Mouse (Mus musculus): ENCODE measurements around the gene Lrrc8a. TPM values are rescaled to one million over a fixed set of nuclear protein-coding genes. Genes with fewer than 3 reads are reported as not detected.

Lrrc8a gene
- 13.3 TPM for polyA plus RNA-seq (2014; fragmentation: Illumina TruSeq; extraction: RNeasy Lipid Tissue Mini Kit (QIAGEN cat#74804); ENCODE audit: low read depth, low replicate concordance)

DNA sequence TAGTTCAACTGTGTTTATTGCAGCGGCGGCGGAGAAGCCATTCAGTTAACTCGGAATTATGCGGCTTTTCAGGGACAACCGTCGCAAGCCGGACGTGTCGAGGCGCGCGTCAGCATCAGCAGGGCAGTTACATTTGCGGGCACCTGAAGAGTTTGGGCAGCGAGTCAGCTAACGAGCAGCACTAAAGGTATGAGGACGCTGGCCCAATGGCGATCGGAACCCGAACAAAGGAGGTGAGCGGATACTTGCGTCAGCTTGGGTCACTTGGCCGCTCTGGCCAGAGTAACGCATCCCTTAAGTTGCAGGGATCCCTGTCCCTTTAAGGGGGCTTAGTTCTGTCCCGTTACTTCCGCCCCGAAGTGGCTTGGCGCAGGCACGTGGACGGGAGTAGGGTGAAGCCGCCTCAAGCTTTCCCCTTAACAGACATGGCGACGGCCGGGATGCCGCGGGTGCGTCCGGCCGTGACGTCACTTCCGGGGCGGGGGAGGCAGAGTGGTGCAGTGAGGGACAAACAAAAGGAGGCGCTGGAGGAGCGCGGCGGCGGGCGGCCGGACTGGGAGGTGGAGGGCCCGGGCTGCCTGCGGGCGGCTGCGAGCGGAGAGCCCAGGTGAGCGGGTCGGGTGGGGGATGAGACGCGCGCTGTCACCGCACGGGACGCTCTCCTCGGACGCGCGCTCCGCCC, at the start of gene Lrrc8a:
Gene Lrrc8a (plus strand): TSS at position 517 of the 682 bp plus-strand sequence.

DNA sequence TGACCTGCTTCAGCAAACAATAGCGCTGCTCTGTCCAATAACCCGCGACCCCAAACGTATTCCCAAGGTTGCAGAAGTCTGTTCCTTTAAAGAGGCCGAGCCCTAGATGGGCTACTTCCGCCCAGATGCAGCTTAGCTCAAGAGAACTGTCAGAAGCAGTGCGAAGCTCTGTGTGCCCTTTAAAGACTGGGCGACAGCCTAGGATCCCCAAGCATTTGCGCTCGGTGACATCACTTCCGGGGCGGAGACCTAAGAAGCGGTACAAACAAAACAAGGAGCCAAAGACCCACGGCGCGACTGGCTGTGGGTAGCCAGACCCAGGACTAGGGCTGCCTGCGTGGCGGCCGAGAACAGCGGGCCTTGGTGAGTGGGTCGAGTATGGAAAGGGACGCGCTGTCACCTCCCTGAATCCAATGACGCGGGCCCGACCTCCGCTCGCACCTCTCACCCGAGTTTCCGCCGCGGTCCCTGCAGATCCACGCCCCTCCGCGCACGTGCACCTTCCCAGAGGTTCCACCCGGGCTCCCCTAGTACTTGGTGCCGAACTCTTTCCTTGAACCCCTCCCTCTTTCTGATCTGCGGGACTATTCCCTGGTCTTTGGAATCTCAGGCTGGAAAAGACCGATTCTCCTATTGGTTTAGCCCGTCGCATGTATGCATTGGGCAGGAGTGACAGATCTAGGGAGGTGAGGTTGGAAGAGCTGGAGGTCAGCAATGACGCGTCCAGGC, 31.7 kb upstream of the Lrrc8a start, which contains the start of gene Kyat1:
Gene Kyat1 (minus strand): TSS at position 219 of the 729 bp plus-strand sequence.

DNA sequence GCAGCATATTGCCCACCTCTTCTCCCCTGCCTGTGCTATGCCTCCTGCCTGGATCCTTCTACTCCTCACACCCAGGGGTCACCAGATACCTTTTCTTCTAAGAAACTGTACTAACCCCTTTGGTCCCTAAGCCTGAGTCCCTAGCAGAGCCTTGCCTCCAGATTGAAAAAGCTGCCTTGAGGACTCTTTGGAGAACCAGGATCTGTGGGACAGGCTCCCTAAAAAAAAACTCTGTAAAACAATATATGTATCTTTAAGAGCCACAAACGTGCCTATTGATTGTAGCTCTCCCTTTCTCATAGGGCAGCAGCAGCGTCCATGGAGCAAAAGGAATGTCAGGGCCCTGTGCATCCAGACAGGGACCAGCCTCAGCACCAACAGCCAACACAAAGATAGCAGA, 2.8 kb downstream of the Lrrc8a start, which contains the start of gene Gm28035:
Gene Gm28035 (plus strand): TSS at position 301 of the 400 bp plus-strand sequence.

DNA sequence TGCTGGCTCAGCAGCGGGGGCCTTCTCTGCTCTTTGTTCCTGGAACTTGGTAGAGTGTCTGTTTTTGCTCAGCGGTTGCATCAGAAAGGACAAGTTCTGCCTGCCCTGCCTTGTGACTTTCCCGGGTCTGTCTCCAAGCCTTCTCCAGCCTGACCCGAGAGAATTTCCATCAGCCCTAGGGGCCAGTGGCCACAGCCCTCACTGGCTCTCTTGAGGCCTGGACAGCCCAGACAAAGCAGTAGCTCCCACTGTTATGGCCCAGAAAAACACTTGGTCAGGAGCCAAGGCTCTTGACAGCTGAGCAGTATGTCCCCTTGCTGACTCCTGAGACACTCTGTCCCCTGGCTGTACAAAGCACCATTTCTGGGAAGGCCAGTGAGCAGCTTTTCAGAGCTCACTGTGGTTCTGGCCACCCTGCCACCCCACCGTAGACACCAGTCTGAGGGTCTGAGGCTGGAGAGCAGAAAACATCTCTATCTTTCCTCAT, 28.3 kb downstream of the Lrrc8a start, which contains the start of gene Phyhd1:
Gene Phyhd1 (plus strand): TSS at position 437 of the 487 bp plus-strand sequence.

DNA sequence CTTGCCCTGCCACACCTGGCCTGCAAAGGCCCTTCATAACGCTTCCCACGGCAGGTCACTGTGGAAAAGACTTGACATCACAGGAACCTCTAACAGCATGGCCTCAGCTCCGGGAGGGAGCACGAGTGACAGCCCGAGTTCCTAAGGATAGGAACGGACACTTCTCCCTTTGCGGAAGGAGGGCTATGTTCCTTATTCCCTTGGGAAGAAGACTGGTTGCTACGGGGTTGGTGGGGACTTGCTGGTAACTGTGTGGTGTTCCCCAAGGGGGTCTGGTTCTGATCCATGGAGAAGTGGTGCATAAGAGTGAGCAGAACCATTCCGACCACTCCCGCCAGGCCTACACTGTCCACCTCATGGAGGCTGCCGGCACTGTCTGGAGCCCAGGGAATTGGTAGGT, 43.2 kb downstream of the Lrrc8a start, which contains the start of gene Gm28038:
Gene Gm28038 (plus strand): TSS at position 301 of the 400 bp plus-strand sequence.

DNA sequence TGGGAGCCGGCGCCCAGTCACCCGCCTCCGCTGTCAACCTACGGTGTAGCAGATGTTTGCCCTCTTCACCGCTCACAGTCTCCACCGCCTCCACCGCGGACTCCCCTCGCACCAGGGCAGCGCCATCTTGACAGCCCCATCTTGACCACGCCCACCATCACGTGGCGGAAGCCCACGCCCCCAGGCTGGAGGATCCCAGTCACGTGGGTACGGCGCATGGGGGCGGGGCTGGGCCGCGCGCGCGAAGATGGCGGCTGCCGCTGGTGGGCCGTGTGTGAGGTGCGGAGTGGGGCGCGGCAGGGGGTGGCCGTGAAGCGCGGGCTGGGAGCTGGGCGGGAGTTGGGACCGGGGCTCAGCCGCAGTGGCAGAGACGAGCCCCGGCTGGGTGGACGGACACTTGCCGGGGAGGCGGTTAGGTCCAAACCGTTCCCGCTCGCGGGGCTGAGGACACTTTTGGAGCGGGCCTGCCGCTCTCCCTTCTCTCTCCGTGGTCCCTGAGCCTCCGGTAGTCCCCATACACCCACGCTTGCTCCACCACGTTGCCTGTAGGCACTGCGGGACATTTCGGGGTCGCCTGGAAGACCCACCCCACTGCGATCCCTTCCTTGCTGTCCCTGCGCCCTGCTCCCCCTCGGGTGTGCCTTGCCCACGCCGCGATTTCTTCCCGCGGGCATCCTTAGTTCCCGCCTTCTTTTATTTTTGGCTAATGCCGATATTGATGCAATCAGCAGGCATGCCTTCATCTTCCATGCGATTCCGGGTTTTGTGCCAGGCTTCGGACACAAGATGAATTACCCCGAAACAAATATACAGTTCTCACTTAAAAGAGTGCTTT, 48.9 kb downstream of the Lrrc8a start, which contains the start of the genes Dolk and Nup188:
Gene Dolk (minus strand): TSS at position 143 of the 835 bp plus-strand sequence.
Gene Nup188 (plus strand): TSS at position 206 of the 835 bp plus-strand sequence.

Other genes with a start within 250 kb of the Lrrc8a start
- 31.1 TPM for gene Wdr34, start 188.8 kb upstream of the Lrrc8a start, polyA plus RNA-seq (2014; fragmentation: Illumina TruSeq; extraction: RNeasy Lipid Tissue Mini Kit (QIAGEN cat#74804); ENCODE audit: low read depth, low replicate concordance)
- gene Set, start 180.3 kb upstream of the Lrrc8a start, polyA plus RNA-seq (2014; fragmentation: Illumina TruSeq; extraction: RNeasy Lipid Tissue Mini Kit (QIAGEN cat#74804); ENCODE audit: low read depth, low replicate concordance), result 123 TPM
- gene Pkn3, start 160.0 kb upstream of the Lrrc8a start, polyA plus RNA-seq (2014; fragmentation: Illumina TruSeq; extraction: RNeasy Lipid Tissue Mini Kit (QIAGEN cat#74804); ENCODE audit: low read depth, low replicate concordance), result 7.0 TPM
- gene Zdhhc12, start 144.1 kb upstream of the Lrrc8a start, polyA plus RNA-seq (2014; fragmentation: Illumina TruSeq; extraction: RNeasy Lipid Tissue Mini Kit (QIAGEN cat#74804); ENCODE audit: low read depth, low replicate concordance), result 20.2 TPM
- gene Zer1, start 113.1 kb upstream of the Lrrc8a start, polyA plus RNA-seq (2014; fragmentation: Illumina TruSeq; extraction: RNeasy Lipid Tissue Mini Kit (QIAGEN cat#74804); ENCODE audit: low read depth, low replicate concordance), result 34.6 TPM
- gene Tbc1d13, start 104.0 kb upstream of the Lrrc8a start, polyA plus RNA-seq (2014; fragmentation: Illumina TruSeq; extraction: RNeasy Lipid Tissue Mini Kit (QIAGEN cat#74804); ENCODE audit: low read depth, low replicate concordance), result 35.5 TPM
- 14.7 TPM for gene Endog, start 66.2 kb upstream of the Lrrc8a start, polyA plus RNA-seq (2014; fragmentation: Illumina TruSeq; extraction: RNeasy Lipid Tissue Mini Kit (QIAGEN cat#74804); ENCODE audit: low read depth, low replicate concordance)
- gene Spout1, start 59.3 kb upstream of the Lrrc8a start, polyA plus RNA-seq (2014; fragmentation: Illumina TruSeq; extraction: RNeasy Lipid Tissue Mini Kit (QIAGEN cat#74804); ENCODE audit: low read depth, low replicate concordance), result 24.3 TPM
- gene Kyat1, start 31.9 kb upstream of the Lrrc8a start, polyA plus RNA-seq (2014; fragmentation: Illumina TruSeq; extraction: RNeasy Lipid Tissue Mini Kit (QIAGEN cat#74804); ENCODE audit: low read depth, low replicate concordance), result 45.6 TPM
- 2.3 TPM for gene Gm28035, start 2.9 kb downstream of the Lrrc8a start, polyA plus RNA-seq (2014; fragmentation: Illumina TruSeq; extraction: RNeasy Lipid Tissue Mini Kit (QIAGEN cat#74804); ENCODE audit: low read depth, low replicate concordance)
- gene Phyhd1, start 28.5 kb downstream of the Lrrc8a start, polyA plus RNA-seq (2014; fragmentation: Illumina TruSeq; extraction: RNeasy Lipid Tissue Mini Kit (QIAGEN cat#74804); ENCODE audit: low read depth, low replicate concordance), result 56.8 TPM
- not detected for gene Gm28038, start 43.3 kb downstream of the Lrrc8a start, polyA plus RNA-seq (2014; fragmentation: Illumina TruSeq; extraction: RNeasy Lipid Tissue Mini Kit (QIAGEN cat#74804); ENCODE audit: low read depth, low replicate concordance)
- gene Dolk, start 48.6 kb downstream of the Lrrc8a start, polyA plus RNA-seq (2014; fragmentation: Illumina TruSeq; extraction: RNeasy Lipid Tissue Mini Kit (QIAGEN cat#74804); ENCODE audit: low read depth, low replicate concordance), result 34.9 TPM
- gene Nup188, start 48.7 kb downstream of the Lrrc8a start, polyA plus RNA-seq (2014; fragmentation: Illumina TruSeq; extraction: RNeasy Lipid Tissue Mini Kit (QIAGEN cat#74804); ENCODE audit: low read depth, low replicate concordance), result 21.8 TPM
- 208 TPM for gene Sh3glb2, start 121.6 kb downstream of the Lrrc8a start, polyA plus RNA-seq (2014; fragmentation: Illumina TruSeq; extraction: RNeasy Lipid Tissue Mini Kit (QIAGEN cat#74804); ENCODE audit: low read depth, low replicate concordance)
- gene Miga2, start 126.5 kb downstream of the Lrrc8a start, polyA plus RNA-seq (2014; fragmentation: Illumina TruSeq; extraction: RNeasy Lipid Tissue Mini Kit (QIAGEN cat#74804); ENCODE audit: low read depth, low replicate concordance), result 39.4 TPM
- 24.6 TPM for gene Dolpp1, start 154.5 kb downstream of the Lrrc8a start, polyA plus RNA-seq (2014; fragmentation: Illumina TruSeq; extraction: RNeasy Lipid Tissue Mini Kit (QIAGEN cat#74804); ENCODE audit: low read depth, low replicate concordance)
- gene Crat, start 178.1 kb downstream of the Lrrc8a start, polyA plus RNA-seq (2014; fragmentation: Illumina TruSeq; extraction: RNeasy Lipid Tissue Mini Kit (QIAGEN cat#74804); ENCODE audit: low read depth, low replicate concordance), result 104 TPM
- 140 TPM for gene Ptpa, start 178.3 kb downstream of the Lrrc8a start, polyA plus RNA-seq (2014; fragmentation: Illumina TruSeq; extraction: RNeasy Lipid Tissue Mini Kit (QIAGEN cat#74804); ENCODE audit: low read depth, low replicate concordance)
- 2.3 TPM for gene Ier5l, start 236.5 kb downstream of the Lrrc8a start, polyA plus RNA-seq (2014; fragmentation: Illumina TruSeq; extraction: RNeasy Lipid Tissue Mini Kit (QIAGEN cat#74804); ENCODE audit: low read depth, low replicate concordance)